Mouse (Mus musculus) CH12.LX (cell line): ENCODE data around the gene 4930404N11Rik. TPM values are rescaled to one million over a fixed set of nuclear protein-coding genes. Genes with fewer than 3 reads are reported as not detected.
A peak's percentile ranks its signal among the peaks of the same experiment; 100 is the strongest.

Experiments used
- DNase-seq: peaks from one replicate; pipeline ENCODE4 v3.0.0-alpha.2; 2013; ENCODE audit errors: extremely low read depth
- H3K27ac ChIP-seq: 2 replicates; pipeline ENCODE4 v1.5.1; 2012; ENCODE audit warnings: low read depth, mild to moderate bottlenecking, control low read depth, moderate library complexity; ENCODE audit not compliant: insufficient read depth
- H3K27me3 ChIP-seq: replicated peaks from 2 replicates; pipeline ENCODE3; 2012; ENCODE audit warnings: inconsistent platforms
- H3K36me3 ChIP-seq, 2 experiments: replicated peaks in 1 of 2; 2 replicates each; pipeline versions ENCODE3 to v1.6.1; 2012; ENCODE audit warnings: inconsistent platforms in 1 of 2, low read length in 1 of 2, mild to moderate bottlenecking in 1 of 2, mixed read lengths in 1 of 2, moderate library complexity in 1 of 2; ENCODE audit not compliant: control insufficient read depth in 1 of 2, insufficient read depth in 1 of 2
- H3K4me1 ChIP-seq, 2 experiments: 2 replicates each; pipeline ENCODE4 v1.6.1; 2012; ENCODE audit warnings: inconsistent platforms in 1 of 2, moderate library complexity in 1 of 2; ENCODE audit not compliant: insufficient read depth in 2 of 2, control insufficient read depth in 1 of 2
- H3K4me2 ChIP-seq: 2 replicates; pipeline ENCODE4 v1.6.1; 2012; ENCODE audit warnings: low read depth, mild to moderate bottlenecking, control low read depth; ENCODE audit not compliant: poor library complexity, insufficient read depth, severe bottlenecking
- H3K4me3 ChIP-seq, 3 experiments: fragments of 150-350 bp in 1 of 3; sonication (generic) in 1 of 3; replicated peaks in 1 of 3; 2 replicates each; pipeline versions ENCODE3 to v1.5.1; 2011 to 2012; ENCODE audit warnings: low read depth in 2 of 3, low read length in 2 of 3, mild to moderate bottlenecking in 2 of 3, moderate library complexity in 2 of 3, control low read depth in 1 of 3, improper control_type of control experiment in 1 of 3, inconsistent platforms in 1 of 3, mixed read lengths in 1 of 3; ENCODE audit not compliant: poor library complexity in 1 of 3
- H3K79me2 ChIP-seq: replicated peaks from 2 replicates; pipeline ENCODE4 v1.6.1; 2012; ENCODE audit warnings: mild to moderate bottlenecking, moderate library complexity; ENCODE audit not compliant: control insufficient read depth, poor library complexity, insufficient read depth, severe bottlenecking; ENCODE audit errors: extremely low read depth
- H3K9ac ChIP-seq: 2 replicates; pipeline ENCODE4 v1.6.1; 2012; ENCODE audit warnings: low read depth, mild to moderate bottlenecking, control low read depth, moderate library complexity; ENCODE audit not compliant: insufficient read depth
- H3K9me3 ChIP-seq: replicated peaks from 2 replicates; pipeline ENCODE3; 2012; ENCODE audit warnings: low read length, inconsistent platforms, mixed read lengths
- BHLHE40 ChIP-seq: IDR thresholded peaks from 2 replicates; pipeline ENCODE4 v1.6.1; 2011; ENCODE audit warnings: mild to moderate bottlenecking, low read depth, low read length, improper control_type of control experiment
- CHD1 ChIP-seq: IDR thresholded peaks from 2 replicates; pipeline ENCODE4 v1.6.1; 2012; ENCODE audit warnings: low read depth, low read length, improper control_type of control experiment, inconsistent platforms
- CHD2 ChIP-seq: IDR thresholded peaks from 2 replicates; pipeline ENCODE4 v1.6.1; 2011; ENCODE audit warnings: low read length, improper control_type of control experiment
- CTCF ChIP-seq, 2 experiments: IDR thresholded peaks in 1 of 2; conservative IDR thresholded peaks in 1 of 2; 2 replicates each; pipeline ENCODE4 v1.5.1; 2011 to 2012; ENCODE audit warnings: low read depth in 2 of 2, low read length in 2 of 2, improper control_type of control experiment in 1 of 2, inconsistent platforms in 1 of 2, mild to moderate bottlenecking in 1 of 2, moderate library complexity in 1 of 2
- E2F4 ChIP-seq: IDR thresholded peaks from 2 replicates; pipeline ENCODE4 v1.6.1; 2011; ENCODE audit warnings: low read depth, low read length, improper control_type of control experiment; ENCODE audit not compliant: insufficient replicate concordance
- ELF1 ChIP-seq: IDR thresholded peaks from 2 replicates; pipeline ENCODE4 v1.6.1; 2014; ENCODE audit warnings: low read depth, mild to moderate bottlenecking, inconsistent platforms, low read length, improper control_type of control experiment
- EP300 ChIP-seq: IDR thresholded peaks from 2 replicates; pipeline ENCODE4 v1.6.1; 2011; ENCODE audit warnings: low read length, improper control_type of control experiment
- ETS1 ChIP-seq: conservative IDR thresholded peaks from 2 replicates; pipeline ENCODE4 v1.6.1; 2012; ENCODE audit warnings: low read depth, mild to moderate bottlenecking, inconsistent platforms, low read length, improper control_type of control experiment, moderate library complexity
- GABPA ChIP-seq: IDR thresholded peaks from 2 replicates; pipeline ENCODE4 v1.6.1; 2012; ENCODE audit warnings: low read depth, low read length, improper control_type of control experiment, inconsistent platforms; ENCODE audit not compliant: insufficient replicate concordance
- HCFC1 ChIP-seq: IDR thresholded peaks from 2 replicates; pipeline ENCODE4 v1.6.1; 2012; ENCODE audit warnings: low read depth, mild to moderate bottlenecking, inconsistent platforms, low read length, improper control_type of control experiment
- IRF4 ChIP-seq: IDR thresholded peaks from 2 replicates; pipeline ENCODE4 v1.6.1; 2014; ENCODE audit warnings: low read depth, mild to moderate bottlenecking, inconsistent platforms, low read length, improper control_type of control experiment
- JUN ChIP-seq: IDR thresholded peaks from 2 replicates; pipeline ENCODE4 v1.6.1; 2011; ENCODE audit warnings: low read depth, mild to moderate bottlenecking, low read length, improper control_type of control experiment, moderate library complexity; ENCODE audit not compliant: insufficient read depth
- JUND ChIP-seq: conservative IDR thresholded peaks from 2 replicates; pipeline ENCODE4 v1.6.1; 2011; ENCODE audit warnings: low read depth, low read length, improper control_type of control experiment
- KAT2A ChIP-seq: IDR thresholded peaks from 2 replicates; pipeline ENCODE4 v1.6.1; 2012; ENCODE audit warnings: low read length, improper control_type of control experiment, inconsistent platforms; ENCODE audit not compliant: insufficient replicate concordance
- MAFK ChIP-seq: IDR thresholded peaks from 2 replicates; pipeline ENCODE4 v1.6.1; 2011; ENCODE audit warnings: low read length, improper control_type of control experiment; ENCODE audit not compliant: insufficient replicate concordance
- MAX ChIP-seq: IDR thresholded peaks from 2 replicates; pipeline ENCODE4 v1.6.1; 2011; ENCODE audit warnings: low read length, improper control_type of control experiment
- MAZ ChIP-seq: IDR thresholded peaks from 2 replicates; pipeline ENCODE4 v1.6.1; 2012; ENCODE audit warnings: low read depth, mild to moderate bottlenecking, inconsistent platforms, low read length, improper control_type of control experiment, moderate library complexity
- MEF2A ChIP-seq: IDR thresholded peaks from 2 replicates; pipeline ENCODE4 v1.6.1; 2014; ENCODE audit warnings: low read depth, mild to moderate bottlenecking, inconsistent platforms, low read length, improper control_type of control experiment, borderline replicate concordance
- MXI1 ChIP-seq: IDR thresholded peaks from 2 replicates; pipeline ENCODE4 v1.6.1; 2011; ENCODE audit warnings: mild to moderate bottlenecking, low read depth, low read length, improper control_type of control experiment
- MYC ChIP-seq: IDR thresholded peaks from 2 replicates; pipeline ENCODE4 v1.6.1; 2011; ENCODE audit warnings: low read depth, mild to moderate bottlenecking, improper control_type of control experiment, low read length
- NELFE ChIP-seq: IDR thresholded peaks from 2 replicates; pipeline ENCODE4 v1.6.1; 2011; ENCODE audit warnings: low read depth, low read length, improper control_type of control experiment
- NRF1 ChIP-seq: IDR thresholded peaks from 2 replicates; pipeline ENCODE4 v1.6.1; 2014; ENCODE audit warnings: low read depth, mild to moderate bottlenecking, inconsistent platforms, low read length, improper control_type of control experiment, moderate library complexity
- PAX5 ChIP-seq: IDR thresholded peaks from 2 replicates; pipeline ENCODE4 v1.6.1; 2012; ENCODE audit warnings: low read length, inconsistent platforms, mixed read lengths
- POLR2A ChIP-seq: IDR thresholded peaks from 2 replicates; pipeline ENCODE4 v1.6.1; 2011; ENCODE audit warnings: low read depth, mild to moderate bottlenecking, improper control_type of control experiment, low read length
- POLR2AphosphoS2 ChIP-seq: IDR thresholded peaks from 2 replicates; pipeline ENCODE4 v1.6.1; 2011; ENCODE audit warnings: low read depth, low read length, improper control_type of control experiment
- RAD21 ChIP-seq: IDR thresholded peaks from 2 replicates; pipeline ENCODE4 v1.6.1; 2011; ENCODE audit warnings: low read depth, mild to moderate bottlenecking, low read length, improper control_type of control experiment, moderate library complexity
- RCOR1 ChIP-seq: conservative IDR thresholded peaks from 2 replicates; pipeline ENCODE4 v1.6.1; 2012; ENCODE audit warnings: low read depth, mild to moderate bottlenecking, inconsistent platforms, low read length, improper control_type of control experiment
- SIN3A ChIP-seq: IDR thresholded peaks from 2 replicates; pipeline ENCODE4 v1.6.1; 2012; ENCODE audit warnings: low read length, improper control_type of control experiment, inconsistent platforms
- SMC3 ChIP-seq: IDR thresholded peaks from 2 replicates; pipeline ENCODE4 v1.6.1; 2011; ENCODE audit warnings: low read depth, low read length, improper control_type of control experiment
- TBP ChIP-seq: conservative IDR thresholded peaks from 2 replicates; pipeline ENCODE4 v1.6.1; 2011; ENCODE audit warnings: low read depth, low read length, improper control_type of control experiment
- TCF12 ChIP-seq: IDR thresholded peaks from 2 replicates; pipeline ENCODE4 v1.6.1; 2014; ENCODE audit warnings: low read depth, mild to moderate bottlenecking, inconsistent platforms, low read length, improper control_type of control experiment
- UBTF ChIP-seq: IDR thresholded peaks from 2 replicates; pipeline ENCODE4 v1.6.1; 2012; ENCODE audit warnings: low read depth, mild to moderate bottlenecking, inconsistent platforms, low read length, improper control_type of control experiment, moderate library complexity
- USF1 ChIP-seq: IDR thresholded peaks from 2 replicates; pipeline ENCODE4 v1.6.1; 2014; ENCODE audit warnings: low read depth, mild to moderate bottlenecking, inconsistent platforms, low read length, improper control_type of control experiment
- USF2 ChIP-seq: conservative IDR thresholded peaks from 2 replicates; pipeline ENCODE4 v1.6.1; 2011; ENCODE audit warnings: low read depth, low read length, improper control_type of control experiment
- ZC3H11A ChIP-seq: IDR thresholded peaks from 2 replicates; pipeline ENCODE4 v1.6.1; 2012; ENCODE audit warnings: low read depth, mild to moderate bottlenecking, inconsistent platforms, low read length, improper control_type of control experiment
- ZKSCAN1 ChIP-seq: IDR thresholded peaks from 2 replicates; pipeline ENCODE4 v1.6.1; 2012; ENCODE audit warnings: low read depth, inconsistent platforms, low read length, improper control_type of control experiment, borderline replicate concordance
- ZMIZ1 ChIP-seq: IDR thresholded peaks from 2 replicates; pipeline ENCODE4 v1.6.1; 2012; ENCODE audit warnings: low read depth, mild to moderate bottlenecking, inconsistent platforms, low read length, improper control_type of control experiment
- ZNF384 ChIP-seq: IDR thresholded peaks from 2 replicates; pipeline ENCODE4 v1.6.1; 2012; ENCODE audit warnings: low read depth, low read length, improper control_type of control experiment, inconsistent platforms
- dilution Hi-C: fragments of 300-500 bp; cut with MboI; formaldehyde crosslinking; loops from 2 replicates; pipeline ENCODE4 v1.14.3; 2020; ENCODE audit warnings: low sequenced_read_pairs; ENCODE audit not compliant: extremely low pct_unique_long_range_greater_than_20kb, extremely low pct_ligation_motif_present
- in situ Hi-C: fragments of 300-500 bp; cut with MboI; formaldehyde crosslinking; loops from 3 replicates; pipeline ENCODE4 v1.14.3; 2019; ENCODE audit warnings: low sequenced_read_pairs, low pct_ligation_motif_present, low pct_unique_long_range_greater_than_20kb, mixed read lengths
- polyA plus RNA-seq: library from polyadenylated mRNA; unstranded; fragments of >175 nt; gene quantifications from 2 replicates; pipeline ENCODE4 v1.2.1, GENCODE M21; 2012; ENCODE audit warnings: low read depth; ENCODE audit not compliant: insufficient read length
- total RNA-seq, 2 experiments: library from RNA; depleted of rRNA; stranded (reverse); fragments of 300-350 nt in 1 of 2; fragments of >200 nt in 1 of 2; gene quantifications; 2 replicates each; pipeline ENCODE4 v1.2.3; 2012 to 2014

4930404N11Rik gene
- total and polyA plus RNA-seq, 3 experiments, result 0.23 to 5.2 (median 2.7) TPM

GRCm38 (mm10) chr10:81351678-81352291, 13.8 kb downstream of the 4930404N11Rik start:
- dilution Hi-C loops (no loop called here), in situ Hi-C loops (loop anchor here (10.0 kb wide), 1 partner anchor 157 kb away; no protein-coding TSS in a partner anchor)
- Histone ChIP-seq H3K9ac (peak overlapping the region; percentile 2; the same call in 1 of the 2 replicates), H3K4me2 (peak overlapping the region; percentile 54), H3K4me1 (peaks cover 13 to 49% of the 10 kb centered on the region in 2 experiments), H3K27ac (no peak overlapping the region), H3K9me3 (no peaks in the 10 kb centered on the region), H3K36me3 (peaks cover 16 to 21% of the 10 kb centered on the region in 2 experiments), H3K79me2 (no peaks in the 10 kb centered on the region), H3K4me3 (peak overlapping the region in 2 of 3 experiments; percentile 15 to 32), H3K27me3 (no peaks in the 10 kb centered on the region)
- TF ChIP-seq E2F4 (no peak), KAT2A (no peak), MAFK (no peak), PAX5 (no peak), USF2 (no peak), USF1 (no peak), CHD1 (no peak), NRF1 (no peak), ELF1 (no peak), HCFC1 (peak; percentile 28; the same call in 1 of the 2 replicates), MYC (0 out of 2 replicates have a peak, but pooled peaks have one; percentile 10), IRF4 (no peak), POLR2AphosphoS2 (no peak; the same call in 1 of the 2 replicates), JUND (no peak), ZMIZ1 (no peak), TBP (0 out of 2 replicates have a peak, but pooled peaks have one; percentile 39), MEF2A (0 out of 2 replicates have a peak, but pooled peaks have one; percentile 28), GABPA (no peak), ZKSCAN1 (0 out of 2 replicates have a peak, but pooled peaks have one; percentile 34), JUN (no peak), ZNF384 (no peak), SMC3 (no peak), NELFE (peak; percentile 40; the same call in 1 of the 2 replicates), ZC3H11A (no peak), ETS1 (no peak; the same call in 1 of the 2 replicates), CTCF (conservative IDR thresholded peaks at IDR 0.05 in 1 of 2, IDR thresholded peaks at IDR 0.05 in 1 of 2; ENCODE audit: low read depth in 2 of 2, low read length in 2 of 2) (no peak), EP300 (peak; percentile 22; the same call in 1 of the 2 replicates), RAD21 (no peak), SIN3A (peak; percentile 62), TCF12 (0 out of 2 replicates have a peak, but pooled peaks have one; percentile 41), RCOR1 (no peak), MAX (peak; percentile 83), UBTF (no peak), POLR2A (peak; percentile 56), MAZ (peak; percentile 82; the same call in 1 of the 2 replicates), CHD2 (no peak), BHLHE40 (peak; percentile 71), MXI1 (peak; percentile 59; the same call in 1 of the 2 replicates)
- peak; percentile 75 for DNase-seq
